Mouse (Mus musculus) spleen, adult 2 months (tissue): Measurements from ENCODE around the gene Rnf157.

Experiments
- CTCF ChIP-seq: fragments of 200-500 bp; IDR thresholded peaks from 2 replicates; pipeline ENCODE4 v1.5.1; 2011; ENCODE audit warnings: mild to moderate bottlenecking, inconsistent platforms; ENCODE audit not compliant: insufficient read depth, insufficient read length, insufficient replicate concordance; ENCODE audit errors: extremely low read depth
- POLR2A ChIP-seq: fragments of 200-500 bp; IDR thresholded peaks from 2 replicates; pipeline ENCODE4 v1.6.1; 2011; ENCODE audit warnings: low read depth, low read length, inconsistent platforms

GRCm38 (mm10) chr11:116394769-116395168 lies 18.1 kb downstream of the Rnf157 start:
- TF ChIP-seq CTCF (no peak), POLR2A (no peak)
